Mouse (Mus musculus) heart, embryonic 11.5 days (tissue): ENCODE results near the gene 4930432M17Rik. TPM values are rescaled to one million over a fixed set of nuclear protein-coding genes. Genes with fewer than 3 reads are reported as not detected.

ENCODE experiments used
- ATAC-seq: fragments of 200-750 bp; cut with Nextera tagmentation; replicated peaks from 2 replicates; pipeline ENCODE4 v1.8.0; 2017; ENCODE audit warnings: moderate library complexity; ENCODE audit not compliant: insufficient number of reproducible peaks, low FRiP score, low TSS enrichment
- H3K27ac ChIP-seq: fragments of 300-500 bp; sonication (generic); 2 replicates; pipeline ENCODE4 v1.5.1; 2014; ENCODE audit warnings: mild to moderate bottlenecking, low read depth, low read length
- H3K27me3 ChIP-seq: fragments of 300-500 bp; sonication (generic); 2 replicates; pipeline ENCODE4 v1.6.1; 2014; ENCODE audit warnings: mild to moderate bottlenecking, low read length, mixed read lengths; ENCODE audit not compliant: control insufficient read depth, insufficient read depth
- H3K36me3 ChIP-seq: fragments of 300-500 bp; sonication (generic); 2 replicates; pipeline ENCODE4 v1.6.1; 2014; ENCODE audit warnings: mild to moderate bottlenecking, low read length, moderate library complexity, mixed read lengths; ENCODE audit not compliant: control insufficient read depth, insufficient read depth
- H3K4me1 ChIP-seq: fragments of 300-500 bp; sonication (generic); 2 replicates; pipeline ENCODE4 v1.6.1; 2014; ENCODE audit warnings: low read length; ENCODE audit not compliant: control insufficient read depth, insufficient read depth
- H3K4me2 ChIP-seq: fragments of 300-500 bp; sonication (generic); 2 replicates; pipeline ENCODE4 v1.6.1; 2014; ENCODE audit warnings: mild to moderate bottlenecking, moderate library complexity
- H3K4me3 ChIP-seq: fragments of 300-500 bp; sonication (generic); 2 replicates; pipeline ENCODE4 v1.5.1; 2014; ENCODE audit warnings: low read depth, low read length
- H3K9ac ChIP-seq: fragments of 300-500 bp; sonication (generic); 2 replicates; pipeline ENCODE4 v1.6.1; 2014; ENCODE audit warnings: mild to moderate bottlenecking, low read depth, low read length, moderate library complexity
- H3K9me3 ChIP-seq: fragments of 300-500 bp; sonication (generic); replicated peaks from 2 replicates; pipeline ENCODE4 v1.6.1; 2016; ENCODE audit warnings: low read length; ENCODE audit not compliant: control insufficient read depth
- WGBS: fragments of 180-500 bp; shearing (Covaris S2); extraction: QIAGEN DNeasy Blood & Tissue Kit; methylation state at CpG from one replicate; pipeline ENCODE4 v1.1.7; 2014; ENCODE audit not compliant: insufficient replicate concordance; 5-methylcytosine and 5-hydroxymethylcytosine counted together
- polyA plus RNA-seq: library from polyadenylated mRNA; unstranded; fragments of >200 nt; fragmentation: Nextera tagmentation; extraction: Ambion mirVana; gene quantifications from 2 replicates; pipeline ENCODE4 v1.2.1, GENCODE M21; 2014

Gene 4930432M17Rik
- polyA plus RNA-seq, 1 experiment from 2014 or later = not detected

- H3K4me1 ChIP-seq = peaks cover 9% of the 10 kb centered on the region; the same call in 1 of the 2 replicates
- no peak overlapping the region for H3K4me3 ChIP-seq
- 83% methylated on average over 3 of the region's 3 CpGs for WGBS
- no peaks in the 10 kb centered on the region for H3K27me3 ChIP-seq
- H3K9me3 ChIP-seq = no peaks in the 10 kb centered on the region
- no peaks in the 10 kb centered on the region for H3K36me3 ChIP-seq
- ATAC-seq = no peak
- no peak overlapping the region for H3K27ac ChIP-seq
- no peak overlapping the region for H3K9ac ChIP-seq
- H3K4me2 ChIP-seq = no peak overlapping the region
Measured at GRCm38 (mm10) chr3:121703880-121704243, 33.3 kb downstream of the 4930432M17Rik start.

- no peak overlapping the region for H3K4me3 ChIP-seq
- no peak for ATAC-seq
- no peak overlapping the region for H3K9ac ChIP-seq
- 66% methylated on average over 5 of the region's 5 CpGs for WGBS
- H3K4me2 ChIP-seq = no peak overlapping the region
- H3K9me3 ChIP-seq = no peaks in the 10 kb centered on the region
- H3K27ac ChIP-seq = no peak overlapping the region
- no peaks in the 10 kb centered on the region for H3K27me3 ChIP-seq
- H3K4me1 ChIP-seq = 0 out of 2 replicates have a peak, but pooled peaks cover 2% of the 10 kb centered on the region
- no peaks in the 10 kb centered on the region for H3K36me3 ChIP-seq
Measured at GRCm38 (mm10) chr3:121706087-121706486, 35.5 kb downstream of the 4930432M17Rik start.

- Histone ChIP-seq H3K36me3 (no peaks in the 10 kb centered on the region), H3K27me3 (no peaks in the 10 kb centered on the region), H3K4me1 (0 out of 2 replicates have a peak, but pooled peaks cover 6% of the 10 kb centered on the region), H3K9me3 (no peaks in the 10 kb centered on the region), H3K4me3 (no peak overlapping the region), H3K4me2 (no peak overlapping the region), H3K27ac (0 out of 2 replicates have a peak overlapping the region, but pooled peaks have one; percentile 29), H3K9ac (no peak overlapping the region)
- WGBS = 84% methylated on average over 4 of the region's 4 CpGs
- no peak for ATAC-seq
Measured at GRCm38 (mm10) chr3:121707106-121707505, 36.5 kb downstream of the 4930432M17Rik start.

- Histone ChIP-seq H3K9ac (no peak overlapping the region), H3K27ac (0 out of 2 replicates have a peak overlapping the region, but pooled peaks have one; percentile 62), H3K9me3 (no peaks in the 10 kb centered on the region)
Measured at GRCm38 (mm10) chr3:121710894-121711531, 40.5 kb downstream of the 4930432M17Rik start.

GRCm38 (mm10) chr3:121712222-121712621 lies 41.7 kb downstream of the 4930432M17Rik start:
- Histone ChIP-seq H3K36me3 (no peaks in the 10 kb centered on the region), H3K27ac (no peak overlapping the region), H3K4me2 (no peak overlapping the region), H3K9me3 (no peaks in the 10 kb centered on the region), H3K27me3 (no peaks in the 10 kb centered on the region), H3K9ac (no peak overlapping the region), H3K4me3 (no peak overlapping the region), H3K4me1 (peaks cover 20% of the 10 kb centered on the region)
- 68% methylated on average over 4 of the region's 4 CpGs for WGBS
- ATAC-seq = no peak

More at GRCm38 (mm10) chr3:121710894-121711531, 40.5 kb downstream of the 4930432M17Rik start:
- no peak overlapping the region for H3K4me3 ChIP-seq
- H3K27me3 ChIP-seq = no peaks in the 10 kb centered on the region
- ATAC-seq = no peak
- WGBS = 78% methylated on average over 7 of the region's 7 CpGs
- peaks cover 23% of the 10 kb centered on the region for H3K4me1 ChIP-seq
- H3K4me2 ChIP-seq = no peak overlapping the region
- no peaks in the 10 kb centered on the region for H3K36me3 ChIP-seq

GRCm38 (mm10) chr3:121713151-121713701 lies 42.7 kb downstream of the 4930432M17Rik start:
- H3K27ac ChIP-seq = no peak overlapping the region
- H3K9ac ChIP-seq = 0 out of 2 replicates have a peak overlapping the region, but pooled peaks have one; percentile 1
- H3K9me3 ChIP-seq = no peaks in the 10 kb centered on the region
- peaks cover 20% of the 10 kb centered on the region for H3K4me1 ChIP-seq
- peak overlapping the region; percentile 49 for H3K4me2 ChIP-seq
- H3K4me3 ChIP-seq = peak overlapping the region; percentile 9; the same call in 1 of the 2 replicates
- ATAC-seq = no peak
- H3K27me3 ChIP-seq = no peaks in the 10 kb centered on the region
- 23% methylated on average over 17 of the region's 17 CpGs for WGBS
- H3K36me3 ChIP-seq = no peaks in the 10 kb centered on the region

GRCm38 (mm10) chr3:121713816-121714215 lies 43.3 kb downstream of the 4930432M17Rik start:
- H3K36me3 ChIP-seq = no peaks in the 10 kb centered on the region
- no peaks in the 10 kb centered on the region for H3K27me3 ChIP-seq
- peaks cover 20% of the 10 kb centered on the region for H3K4me1 ChIP-seq
- H3K9ac ChIP-seq = no peak overlapping the region
- WGBS = 73% methylated on average over 8 of the region's 8 CpGs
- H3K4me3 ChIP-seq = no peak overlapping the region
- no peaks in the 10 kb centered on the region for H3K9me3 ChIP-seq
- ATAC-seq = no peak
- H3K4me2 ChIP-seq = peak overlapping the region; percentile 49; the same call in 1 of the 2 replicates
- H3K27ac ChIP-seq = no peak overlapping the region

GRCm38 (mm10) chr3:121714461-121714860 lies 43.9 kb downstream of the 4930432M17Rik start:
- Histone ChIP-seq H3K4me1 (peaks cover 20% of the 10 kb centered on the region), H3K27me3 (no peaks in the 10 kb centered on the region), H3K36me3 (no peaks in the 10 kb centered on the region), H3K27ac (no peak overlapping the region), H3K4me2 (no peak overlapping the region), H3K9me3 (no peaks in the 10 kb centered on the region), H3K9ac (no peak overlapping the region), H3K4me3 (no peak overlapping the region)
- no peak for ATAC-seq
- 66% methylated on average over 2 of the region's 2 CpGs for WGBS

- Histone ChIP-seq H3K9ac (no peak overlapping the region), H3K27me3 (no peaks in the 10 kb centered on the region), H3K4me2 (no peak overlapping the region), H3K4me1 (peaks cover 20% of the 10 kb centered on the region), H3K27ac (no peak overlapping the region), H3K4me3 (no peak overlapping the region), H3K36me3 (no peaks in the 10 kb centered on the region), H3K9me3 (no peaks in the 10 kb centered on the region)
- no peak for ATAC-seq
Measured at GRCm38 (mm10) chr3:121715336-121715735, 44.8 kb downstream of the 4930432M17Rik start.
